Mouse (Mus musculus): ENCODE results near the gene Mea1. TPM values are rescaled to one million over a fixed set of nuclear protein-coding genes. Genes with fewer than 3 reads are reported as not detected.

Gene Mea1
- total RNA-seq, 2 experiments from 2014 or later = 75.2 to 85.7 TPM

DNA sequence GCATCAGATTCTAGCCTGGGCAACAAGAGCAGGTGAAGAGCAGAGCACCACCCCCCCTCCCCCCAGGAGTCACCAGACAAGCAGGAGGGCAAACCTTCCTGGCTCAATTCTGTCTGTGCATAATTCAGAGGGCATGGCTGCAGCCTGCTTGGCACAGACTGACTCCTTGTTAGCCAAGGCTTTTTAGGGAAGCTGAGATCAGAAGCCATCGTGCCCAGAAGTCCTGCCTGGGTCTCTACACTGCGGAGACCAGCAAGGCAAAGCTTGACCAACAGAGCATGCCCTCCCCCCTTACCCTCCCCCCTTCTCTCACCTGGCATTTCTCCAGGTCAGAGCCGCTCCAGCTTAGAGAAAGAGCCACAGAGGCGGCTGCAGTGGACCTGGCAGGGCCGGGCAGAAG, 15.9 kb upstream of the Mea1 start:
- no peak for ATAC-seq (replicated peaks; ENCODE audit: low FRiP score, low TSS enrichment, poor library complexity, severe bottlenecking)

DNA sequence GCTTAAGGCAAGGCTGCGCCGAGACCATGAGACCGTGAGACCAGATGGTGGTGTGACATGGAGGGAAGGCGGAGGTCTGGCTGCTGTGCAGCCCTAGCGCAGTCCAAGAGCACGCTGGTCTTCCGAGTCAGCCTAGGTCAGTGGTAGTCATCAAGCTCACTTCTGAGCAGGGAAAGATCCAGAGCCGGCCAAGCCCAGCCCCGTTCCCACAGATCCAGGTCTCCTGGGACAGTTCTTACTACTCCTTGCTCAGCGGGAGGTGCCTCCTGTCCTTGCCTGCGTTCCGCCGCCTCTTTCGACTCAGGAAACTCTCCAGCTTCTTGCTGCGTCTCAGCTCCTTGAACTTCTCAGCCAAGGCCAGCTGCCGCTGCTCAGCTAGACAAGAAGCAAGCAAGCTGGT, 10.9 kb upstream of the Mea1 start:
- no peak for ATAC-seq (replicated peaks; ENCODE audit: low FRiP score, low TSS enrichment, poor library complexity, severe bottlenecking)

DNA sequence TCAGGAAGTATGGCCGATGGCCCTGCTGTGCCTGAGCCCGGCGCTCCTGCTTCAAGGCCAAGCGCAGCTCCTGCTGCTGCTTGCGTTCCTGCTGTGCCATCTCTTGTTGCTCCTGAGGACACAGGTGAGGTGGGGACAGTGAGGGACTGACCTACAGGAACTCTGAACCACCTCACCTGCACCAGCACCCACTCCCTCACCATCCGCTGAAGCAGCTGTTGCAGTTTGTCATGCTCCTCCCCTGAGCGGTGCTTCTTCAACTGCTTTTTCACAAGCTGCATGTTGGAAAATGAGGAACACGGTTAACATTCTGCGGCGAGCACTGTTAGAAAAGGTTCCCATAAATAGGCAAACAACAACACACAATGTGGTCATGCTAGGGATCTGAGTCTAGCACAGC, 8.7 kb upstream of the Mea1 start:
- ATAC-seq (replicated peaks; ENCODE audit: low FRiP score, low TSS enrichment, poor library complexity, severe bottlenecking) = no peak

DNA sequence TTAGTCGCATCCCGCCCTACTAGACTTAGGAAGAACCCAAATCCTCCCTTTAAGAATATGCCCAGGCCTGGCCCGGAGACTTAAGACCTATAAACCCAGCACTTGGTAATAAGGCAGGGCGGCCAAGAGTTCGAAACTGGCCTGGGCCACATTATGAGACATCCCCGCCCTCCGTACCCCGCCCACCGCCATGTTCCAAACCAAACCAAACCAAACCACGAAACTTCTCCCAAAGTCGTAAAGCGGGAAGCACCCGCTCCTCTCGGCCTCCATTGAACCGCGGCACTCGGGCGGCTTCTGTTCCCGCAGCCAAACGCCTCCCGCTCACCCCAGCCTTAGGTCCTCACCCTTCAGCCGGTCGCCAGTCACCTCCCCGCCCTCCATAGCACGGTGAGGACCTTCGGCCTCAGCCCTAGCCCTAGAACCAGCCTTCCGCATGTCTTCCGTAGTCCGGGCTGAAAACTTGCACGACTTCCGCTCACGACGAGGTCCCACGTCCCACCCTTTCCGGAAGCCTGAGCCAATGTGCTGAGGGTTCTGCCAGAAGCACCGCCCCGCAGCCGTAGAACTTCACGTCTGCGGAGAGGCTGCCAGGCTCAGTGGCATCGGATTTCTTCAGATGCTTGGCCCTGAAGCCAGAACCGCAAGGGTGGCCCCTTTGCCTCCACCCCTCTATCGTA, 4.6 kb upstream of the Mea1 start, which contains the start of gene Rrp36:
Gene Rrp36 (minus strand): TSS at position 503 of the 680 bp plus-strand sequence.
- peak; percentile 98 for ATAC-seq (replicated peaks; ENCODE audit: low FRiP score, low TSS enrichment, poor library complexity, severe bottlenecking)

DNA sequence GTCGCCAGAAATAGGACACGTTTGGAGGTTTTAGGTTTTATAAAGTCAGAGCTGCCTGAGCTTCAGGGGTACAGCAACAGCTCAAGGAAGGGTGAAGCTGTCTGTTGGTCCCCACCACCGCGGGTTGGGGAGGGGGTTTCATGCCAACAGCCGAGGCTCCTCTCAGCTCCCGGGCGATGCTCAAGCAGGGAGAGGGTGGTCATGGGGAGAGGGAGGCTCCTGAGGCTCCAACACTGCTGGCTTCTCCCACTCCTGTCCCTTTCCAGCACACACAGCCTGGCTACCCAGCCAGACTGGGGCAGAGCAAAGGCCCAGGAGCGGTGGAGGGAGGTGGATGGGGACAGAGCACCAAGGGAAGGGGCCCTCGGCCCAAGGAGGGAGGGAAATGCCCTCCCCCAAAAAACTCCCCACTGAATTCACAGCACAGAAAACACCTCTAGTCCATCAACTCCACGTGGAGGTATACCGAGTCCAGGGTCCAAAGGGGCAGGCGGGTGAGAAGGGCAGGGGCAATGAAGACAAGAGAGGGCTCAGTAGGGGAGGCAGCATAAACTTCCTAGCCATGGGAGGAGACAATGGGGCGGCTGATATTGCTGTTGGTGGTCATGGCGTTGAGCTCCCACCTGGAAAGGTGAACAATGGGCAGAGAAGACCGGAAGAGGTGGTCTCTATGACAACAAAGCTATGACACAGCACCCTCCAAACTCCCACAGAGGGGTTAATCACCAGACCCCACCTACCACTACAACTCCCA, 3.9 kb upstream of the Mea1 start:
- peak; percentile 11; the same call in 1 of the 2 replicates for ATAC-seq (replicated peaks; ENCODE audit: low FRiP score, low TSS enrichment, poor library complexity, severe bottlenecking)

DNA sequence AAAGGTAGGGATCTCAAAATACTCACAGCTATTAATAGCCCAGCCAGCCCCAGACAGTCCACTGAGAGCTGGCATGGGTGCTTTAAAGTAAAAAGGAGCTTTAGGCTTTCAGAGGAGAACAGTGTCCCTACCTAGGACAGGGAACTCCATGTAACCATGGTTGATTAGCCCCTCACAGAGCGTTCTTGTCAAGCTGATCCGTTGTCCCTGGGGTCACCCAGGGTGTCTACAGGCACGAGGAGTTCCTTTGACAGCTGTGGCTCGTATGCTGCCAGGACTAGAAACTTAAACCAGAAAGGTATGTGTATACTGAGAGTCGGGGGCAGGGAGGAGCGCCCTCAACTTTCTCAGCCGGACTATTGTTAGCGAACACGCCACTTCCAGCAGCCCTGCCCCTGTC, 318 bp downstream of the Mea1 start:
- ATAC-seq (replicated peaks; ENCODE audit: low FRiP score, low TSS enrichment, poor library complexity, severe bottlenecking) = no peak

DNA sequence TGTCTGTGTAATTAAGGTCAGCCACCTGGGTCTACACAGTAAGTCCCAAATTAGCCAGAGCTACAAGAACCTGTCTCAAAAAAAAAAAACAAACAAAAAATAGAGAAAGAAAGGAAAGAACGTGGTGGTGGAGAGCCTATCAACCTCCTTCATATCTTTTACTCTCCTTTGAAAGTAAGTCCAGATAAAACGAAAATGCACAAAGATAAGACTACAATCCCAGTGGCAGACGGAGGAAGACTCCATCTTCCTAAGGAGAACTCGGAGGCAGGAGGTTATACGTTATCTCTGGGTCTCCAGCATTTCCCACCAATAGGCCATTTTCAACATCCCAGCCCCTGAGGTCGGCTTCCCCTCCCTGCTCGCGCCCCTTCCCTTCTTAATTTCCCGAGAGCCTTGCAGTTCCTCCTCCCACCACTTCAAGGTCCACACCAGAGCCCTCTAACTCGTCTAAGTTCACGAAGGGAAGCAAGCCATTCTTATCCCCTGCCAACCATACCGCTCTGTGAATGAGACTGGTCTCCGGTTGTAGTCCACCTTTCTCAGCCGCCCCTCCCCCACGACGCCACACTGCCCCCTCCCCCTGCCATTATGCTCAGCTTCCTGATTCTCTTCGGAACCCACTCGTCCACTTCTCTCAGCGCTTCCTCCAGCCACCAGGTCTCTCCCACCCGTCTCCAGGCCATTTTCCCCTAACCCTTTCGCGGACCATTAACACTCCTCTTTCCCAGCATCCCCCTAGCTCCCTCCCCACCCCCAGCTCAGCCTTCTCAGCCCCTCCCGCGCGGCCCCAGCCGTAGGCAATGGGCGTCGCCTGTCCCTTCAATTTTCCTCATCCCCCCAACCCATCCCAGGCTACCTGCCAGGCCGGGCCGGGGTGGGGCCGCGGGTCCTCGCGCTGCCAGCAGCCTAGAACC, 1.5 kb downstream of the Mea1 start:
- ATAC-seq (replicated peaks; ENCODE audit: low FRiP score, low TSS enrichment, poor library complexity, severe bottlenecking) = no peak

DNA sequence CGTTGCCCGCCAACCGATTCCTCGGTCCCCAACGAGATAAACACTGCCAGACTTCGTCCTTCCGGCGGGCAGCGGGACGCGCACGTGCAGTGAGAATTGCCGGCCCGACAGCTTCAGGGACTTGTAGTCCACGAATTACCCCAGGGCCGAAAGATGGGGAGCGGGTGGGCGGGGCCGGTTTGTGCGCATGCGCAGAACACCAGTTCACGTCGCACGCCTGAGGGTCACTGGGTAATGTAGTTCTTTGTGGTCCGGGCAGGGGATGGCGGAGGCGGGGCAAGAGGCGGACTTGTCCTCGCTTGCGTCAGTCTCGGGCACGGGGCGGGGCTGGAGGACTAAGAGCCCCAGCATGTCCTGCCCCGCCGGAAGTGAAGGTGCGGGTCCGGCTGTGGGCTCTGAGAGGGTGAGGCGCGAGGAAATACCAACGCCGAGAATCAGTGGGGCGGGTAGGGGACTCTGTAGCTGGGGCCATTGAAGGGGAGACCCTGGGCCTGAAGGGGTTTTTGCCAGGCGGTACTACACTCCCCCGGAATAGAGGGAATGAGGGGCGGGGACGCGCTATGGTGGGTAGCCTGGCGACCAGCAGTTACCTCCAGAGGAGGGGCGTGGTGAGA, 2.3 kb downstream of the Mea1 start, which contains the start of gene Klhdc3:
Gene Klhdc3 (minus strand): TSS at position 155 of the 614 bp plus-strand sequence.
- ATAC-seq (replicated peaks; ENCODE audit: low FRiP score, low TSS enrichment, poor library complexity, severe bottlenecking) = peak; percentile 95

DNA sequence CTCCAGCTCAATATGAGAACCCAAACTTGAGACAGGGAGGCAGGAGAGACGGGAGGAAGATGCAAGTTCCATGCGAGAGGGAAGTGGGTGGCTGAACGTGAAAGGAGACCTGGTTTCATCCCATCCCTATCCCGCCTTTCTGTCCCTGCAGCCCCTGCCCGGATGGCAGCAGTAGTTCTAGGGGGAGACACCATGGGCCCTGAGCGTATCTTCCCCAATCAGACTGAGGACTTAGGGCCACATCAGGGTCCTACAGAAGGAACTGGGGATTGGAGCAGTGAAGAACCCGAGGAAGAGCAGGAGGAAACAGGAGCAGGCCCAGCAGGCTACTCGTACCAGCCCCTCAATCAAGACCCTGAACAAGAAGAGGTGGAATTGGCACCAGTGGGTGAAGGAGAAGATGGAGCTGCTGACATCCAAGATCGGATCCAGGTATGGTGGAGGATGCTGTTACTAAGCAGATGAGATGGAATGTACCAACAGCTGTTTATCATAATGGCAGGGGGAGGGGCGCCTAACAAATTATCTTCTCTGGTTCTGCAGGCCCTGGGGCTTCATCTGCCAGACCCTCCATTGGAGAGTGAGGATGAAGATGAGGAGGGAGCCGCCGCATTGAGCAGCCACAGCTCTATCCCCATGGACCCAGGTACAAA, 3.0 kb downstream of the Mea1 start:
- ATAC-seq (replicated peaks; ENCODE audit: low FRiP score, low TSS enrichment, poor library complexity, severe bottlenecking) = no peak

DNA sequence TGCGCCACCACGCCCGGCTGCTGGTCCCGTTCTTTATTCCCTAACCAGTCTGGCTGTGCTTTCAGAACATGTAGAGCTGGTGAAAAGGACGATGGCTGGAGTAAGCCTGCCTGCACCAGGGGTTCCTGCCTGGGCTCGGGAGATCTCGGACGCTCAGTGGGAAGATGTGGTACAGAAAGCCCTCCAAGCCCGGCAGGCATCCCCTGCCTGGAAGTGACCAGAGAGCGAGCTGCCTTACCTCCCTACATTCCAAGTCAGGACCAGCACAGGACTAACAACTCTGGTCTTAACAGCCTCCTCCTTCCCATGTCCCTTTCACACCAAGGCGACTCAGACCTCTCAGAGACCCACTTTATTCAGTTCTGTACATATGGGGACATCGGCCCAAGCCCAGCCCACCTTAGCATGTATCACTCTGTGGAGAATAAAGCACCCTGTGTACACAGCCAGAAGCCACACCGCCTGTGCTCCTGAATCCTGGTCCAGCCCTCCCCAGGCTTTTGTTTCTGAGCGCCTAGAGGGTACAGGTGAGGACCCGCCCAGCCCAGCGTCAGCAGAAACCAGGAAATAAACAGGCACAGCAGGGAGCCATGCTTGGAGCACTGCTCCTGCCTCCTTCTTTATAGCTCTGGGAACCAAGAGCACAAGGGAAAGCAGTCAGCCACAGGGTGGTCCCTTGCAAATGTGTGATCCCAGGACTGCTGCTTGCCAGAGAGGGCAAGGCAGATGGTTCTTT, 4.2 kb downstream of the Mea1 start:
- no peak for ATAC-seq (replicated peaks; ENCODE audit: low FRiP score, low TSS enrichment, poor library complexity, severe bottlenecking)

DNA sequence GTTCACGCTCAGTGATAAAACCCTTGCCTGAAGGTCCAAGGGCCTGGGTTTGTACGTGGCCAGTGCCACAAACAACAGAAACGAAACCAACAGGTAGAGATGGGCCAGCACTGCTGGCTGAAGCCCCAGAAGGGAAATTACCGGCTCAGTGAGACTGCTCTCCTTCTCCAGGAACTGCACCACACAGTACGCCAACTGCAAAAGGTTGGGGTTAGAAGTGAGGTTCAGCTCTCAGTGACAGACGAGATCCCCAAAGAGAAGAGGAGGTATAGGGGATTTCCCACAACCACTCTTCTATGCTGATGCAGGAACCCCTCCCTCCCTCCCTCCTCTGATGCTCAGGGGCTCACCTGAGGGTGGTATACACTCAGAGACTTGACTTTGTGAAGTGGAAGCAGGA, 7.3 kb downstream of the Mea1 start:
- no peak for ATAC-seq (replicated peaks; ENCODE audit: low FRiP score, low TSS enrichment, poor library complexity, severe bottlenecking)

DNA sequence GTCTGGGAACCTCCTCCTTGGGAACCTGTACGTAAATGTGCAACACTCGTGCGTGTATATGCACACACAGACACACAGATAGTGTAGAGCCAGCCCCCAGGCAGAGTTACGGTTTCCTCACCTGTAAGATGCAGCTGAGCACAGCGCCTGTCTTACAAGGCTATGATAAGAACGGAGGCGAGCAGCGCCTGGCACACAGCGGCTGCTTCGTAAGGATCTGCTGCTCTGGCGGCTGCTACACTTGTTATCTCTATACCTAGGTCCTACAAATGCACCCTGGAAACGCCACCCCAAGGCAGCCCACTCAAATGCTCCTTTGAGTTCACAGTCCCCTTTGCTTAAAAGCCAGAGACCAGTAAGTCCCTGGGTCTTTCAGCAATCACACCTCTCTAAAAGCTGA, 12.1 kb downstream of the Mea1 start:
- peak; percentile 92 for ATAC-seq (replicated peaks; ENCODE audit: low FRiP score, low TSS enrichment, poor library complexity, severe bottlenecking)

DNA sequence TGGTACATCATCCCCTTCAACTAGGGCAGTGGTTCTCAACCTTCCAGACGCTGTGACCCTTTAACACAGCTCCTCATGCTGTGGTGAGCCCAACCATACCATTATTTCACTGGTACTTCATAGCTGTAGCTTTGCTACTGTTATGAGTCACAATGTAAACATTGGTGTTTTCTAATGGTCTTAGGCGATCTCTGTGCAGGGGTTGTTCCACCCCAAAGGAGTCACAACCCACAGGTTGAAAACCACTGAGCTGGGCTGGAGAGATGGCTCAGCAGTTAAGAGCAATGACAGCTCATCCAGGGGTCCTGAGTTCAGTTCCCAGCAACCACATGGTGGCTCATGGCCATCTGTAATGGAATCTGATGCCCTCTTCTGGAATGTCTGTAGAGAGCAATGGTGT, 12.8 kb downstream of the Mea1 start:
- ATAC-seq (replicated peaks; ENCODE audit: low FRiP score, low TSS enrichment, poor library complexity, severe bottlenecking) = no peak

DNA sequence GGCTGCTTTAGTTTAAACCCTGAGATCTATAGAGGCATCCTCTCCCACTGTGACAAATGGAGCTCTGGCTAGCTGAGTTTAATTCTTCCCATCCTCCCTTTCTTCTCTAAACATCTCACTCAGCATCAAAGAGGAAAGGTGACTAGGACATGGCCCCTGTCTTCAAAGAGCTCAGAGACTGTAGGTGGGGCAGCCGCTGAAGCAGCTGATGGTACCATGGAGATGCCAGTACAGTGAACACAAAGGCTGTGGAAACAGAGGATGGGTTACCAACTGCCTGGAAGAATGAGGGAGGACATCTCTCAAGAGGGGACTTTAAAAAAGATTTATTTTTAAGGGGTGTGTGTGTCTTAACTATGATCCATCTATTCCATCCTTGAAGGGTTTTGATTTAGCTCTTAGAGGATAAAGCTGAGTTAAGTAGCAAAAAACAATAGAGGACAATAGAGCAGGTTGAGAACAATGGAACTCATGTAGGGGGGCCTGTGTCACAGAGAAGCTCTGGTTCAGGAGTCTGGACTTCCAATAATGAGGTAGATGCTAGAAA, 16.0 kb downstream of the Mea1 start:
- ATAC-seq (replicated peaks; ENCODE audit: low FRiP score, low TSS enrichment, poor library complexity, severe bottlenecking) = no peak

DNA sequence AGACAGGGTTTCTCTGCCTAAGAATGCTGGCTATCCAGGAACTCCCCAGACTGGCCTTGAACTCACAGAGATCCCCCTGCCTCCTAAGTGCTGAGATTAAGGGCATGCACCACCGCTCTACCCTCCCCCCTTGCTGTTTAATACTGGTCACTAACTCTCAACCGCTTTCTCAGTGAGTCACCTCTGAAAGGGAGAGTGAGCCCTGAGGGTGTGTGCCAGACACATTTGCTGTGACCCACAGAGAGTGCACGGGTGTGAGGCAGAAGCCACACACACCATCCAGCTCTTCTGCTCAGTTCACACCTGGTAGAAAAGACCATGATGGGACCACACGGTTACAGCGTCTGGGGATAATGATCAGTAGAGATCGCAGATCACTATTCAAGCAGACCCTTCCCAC, 19.9 kb downstream of the Mea1 start:
- ATAC-seq (replicated peaks; ENCODE audit: low FRiP score, low TSS enrichment, poor library complexity, severe bottlenecking) = no peak

DNA sequence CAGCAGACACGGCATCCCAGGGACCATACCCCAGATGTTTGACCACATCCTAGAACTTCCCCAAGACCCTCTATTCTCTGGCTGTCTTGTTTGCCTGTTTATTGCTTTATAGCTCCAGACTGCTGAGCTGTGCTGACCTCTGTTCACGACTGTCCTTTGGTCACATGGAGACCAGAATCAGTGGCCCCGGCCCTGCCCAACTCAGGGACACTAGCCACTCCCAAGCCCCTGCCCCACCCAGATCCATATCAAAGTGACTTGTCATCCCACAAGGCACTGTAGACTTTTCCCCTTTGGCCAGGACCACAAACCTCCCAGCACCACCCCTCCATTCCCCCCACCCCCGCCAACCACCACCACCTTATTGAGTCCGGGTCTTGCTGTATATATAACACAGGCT, 20.7 kb downstream of the Mea1 start:
- ATAC-seq (replicated peaks; ENCODE audit: low FRiP score, low TSS enrichment, poor library complexity, severe bottlenecking) = no peak

DNA sequence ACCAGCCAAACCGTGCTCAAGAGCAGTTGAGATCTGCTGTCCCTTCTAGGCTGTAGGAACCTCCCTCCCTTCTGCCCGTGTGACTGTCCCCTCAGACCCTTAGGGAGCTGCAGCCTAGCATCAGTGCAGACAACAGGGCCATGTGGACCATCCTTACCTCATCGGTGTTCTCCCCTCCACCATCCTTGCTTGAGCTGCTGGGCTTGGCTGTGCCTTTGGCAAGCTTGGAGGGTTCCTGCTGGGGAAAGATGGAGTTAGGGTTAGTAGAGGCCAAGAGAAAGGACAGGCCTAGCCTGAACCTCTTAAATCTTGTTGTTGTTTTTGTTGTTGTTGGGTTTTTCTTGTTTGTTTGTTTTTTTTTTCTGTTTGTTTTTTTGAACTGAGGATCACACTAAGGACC, 21.3 kb downstream of the Mea1 start:
- no peak for ATAC-seq (replicated peaks; ENCODE audit: low FRiP score, low TSS enrichment, poor library complexity, severe bottlenecking)

DNA sequence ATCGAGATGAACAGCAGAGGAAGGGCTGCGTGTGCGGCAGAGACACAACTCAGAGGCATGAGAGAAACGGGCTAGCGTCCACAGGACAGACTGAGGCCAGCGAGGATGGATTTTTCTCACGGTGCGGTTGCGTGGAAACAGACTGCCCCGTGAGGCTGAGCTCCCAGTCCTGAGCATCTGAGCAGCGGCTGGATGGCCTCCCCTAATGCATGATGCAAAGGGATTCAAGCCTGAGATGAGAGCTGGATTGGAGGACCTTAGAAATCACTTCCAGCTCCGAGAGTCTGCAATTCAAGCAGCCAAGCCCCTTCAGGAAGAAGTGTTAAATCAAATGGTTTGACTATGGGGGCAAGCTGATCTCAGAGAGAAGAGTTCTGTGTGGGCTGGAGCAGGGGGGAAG, 22.9 kb downstream of the Mea1 start:
- ATAC-seq (replicated peaks; ENCODE audit: low FRiP score, low TSS enrichment, poor library complexity, severe bottlenecking) = no peak
